Mouse (Mus musculus): ENCODE data around the gene Smg9.

DNA sequence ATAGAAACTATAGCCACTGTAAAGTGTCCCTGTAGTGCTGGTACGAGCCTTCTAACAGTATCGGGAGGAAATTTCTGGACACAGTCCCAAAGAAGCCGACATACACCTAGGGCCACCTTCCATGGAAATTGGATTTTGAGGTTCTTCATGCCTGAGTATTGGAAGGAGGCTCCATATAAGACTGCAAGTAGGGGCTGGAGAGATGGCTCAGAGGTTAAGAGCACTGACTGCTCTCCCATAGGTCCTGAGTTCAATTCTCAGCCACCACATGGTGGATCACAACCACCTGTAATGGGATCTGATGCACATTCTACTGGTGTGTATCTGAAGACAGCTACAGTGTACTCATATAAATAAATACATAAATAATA, 648 bp downstream of the Smg9 start:
- TF ChIP-seq CTCF (IDR thresholded peaks at IDR 0.05; ENCODE audit: borderline replicate concordance, insufficient read depth, low read depth, low read length) (no peak), POLR2A (IDR thresholded peaks at IDR 0.05; ENCODE audit: borderline replicate concordance, insufficient read depth, low read length) (no peak)

All from cerebellum, adult 2 months (tissue).